Mouse (Mus musculus) liver, embryonic 12.5 days (tissue): ENCODE measurements around the gene Pus7l. TPM values are rescaled to one million over a fixed set of nuclear protein-coding genes. Genes with fewer than 3 reads are reported as not detected.

ENCODE experiments used
- ATAC-seq: fragments of 200-750 bp; cut with Nextera tagmentation; 2 replicates; pipeline ENCODE4 v1.8.0; 2017; ENCODE audit warnings: moderate number of reproducible peaks, mild to moderate bottlenecking, moderate library complexity
- H3K27ac ChIP-seq: fragments of 300-500 bp; sonication (generic); 2 replicates; pipeline ENCODE4 v1.5.1; 2016; ENCODE audit warnings: mild to moderate bottlenecking
- H3K27me3 ChIP-seq: fragments of 300-500 bp; sonication (generic); replicated peaks from 2 replicates; pipeline ENCODE4 v1.6.1; 2016; ENCODE audit warnings: mild to moderate bottlenecking, moderate library complexity
- H3K36me3 ChIP-seq: fragments of 300-500 bp; sonication (generic); 2 replicates; pipeline ENCODE4 v1.6.1; 2016; ENCODE audit warnings: mild to moderate bottlenecking, moderate library complexity
- H3K4me1 ChIP-seq: fragments of 300-500 bp; sonication (generic); 2 replicates; pipeline ENCODE4 v1.6.1; 2016
- H3K4me2 ChIP-seq: fragments of 300-500 bp; sonication (generic); 2 replicates; pipeline ENCODE4 v1.6.1; 2016; ENCODE audit warnings: mild to moderate bottlenecking, moderate library complexity
- H3K4me3 ChIP-seq: fragments of 300-500 bp; sonication (generic); 2 replicates; pipeline ENCODE4 v1.5.1; 2016; ENCODE audit warnings: mild to moderate bottlenecking, moderate library complexity
- H3K9ac ChIP-seq: fragments of 300-500 bp; sonication (generic); 2 replicates; pipeline ENCODE4 v1.6.1; 2016; ENCODE audit warnings: mild to moderate bottlenecking, moderate library complexity
- H3K9me3 ChIP-seq: fragments of 300-500 bp; sonication (generic); replicated peaks from 2 replicates; pipeline ENCODE4 v1.6.1; 2016; ENCODE audit warnings: mild to moderate bottlenecking, moderate library complexity
- WGBS: fragments of 180-500 bp; shearing (Covaris S2); methylation state at CpG from one replicate; pipeline ENCODE4 v1.1.7; 2016; ENCODE audit not compliant: insufficient replicate concordance; 5-methylcytosine and 5-hydroxymethylcytosine counted together
- polyA plus RNA-seq: library from polyadenylated mRNA; unstranded; fragments of >200 nt; fragmentation: Nextera tagmentation; extraction: Ambion mirVana; gene quantifications from 2 replicates; pipeline ENCODE4 v1.2.1, GENCODE M21; 2016

Gene Pus7l
- polyA plus RNA-seq, 1 experiment from 2014 or later = 7.7 TPM

GRCm38 (mm10) chr15:94571501-94571900 is 28.2 kb upstream of the Pus7l start:
- H3K27ac ChIP-seq = no peak overlapping the region

DNA sequence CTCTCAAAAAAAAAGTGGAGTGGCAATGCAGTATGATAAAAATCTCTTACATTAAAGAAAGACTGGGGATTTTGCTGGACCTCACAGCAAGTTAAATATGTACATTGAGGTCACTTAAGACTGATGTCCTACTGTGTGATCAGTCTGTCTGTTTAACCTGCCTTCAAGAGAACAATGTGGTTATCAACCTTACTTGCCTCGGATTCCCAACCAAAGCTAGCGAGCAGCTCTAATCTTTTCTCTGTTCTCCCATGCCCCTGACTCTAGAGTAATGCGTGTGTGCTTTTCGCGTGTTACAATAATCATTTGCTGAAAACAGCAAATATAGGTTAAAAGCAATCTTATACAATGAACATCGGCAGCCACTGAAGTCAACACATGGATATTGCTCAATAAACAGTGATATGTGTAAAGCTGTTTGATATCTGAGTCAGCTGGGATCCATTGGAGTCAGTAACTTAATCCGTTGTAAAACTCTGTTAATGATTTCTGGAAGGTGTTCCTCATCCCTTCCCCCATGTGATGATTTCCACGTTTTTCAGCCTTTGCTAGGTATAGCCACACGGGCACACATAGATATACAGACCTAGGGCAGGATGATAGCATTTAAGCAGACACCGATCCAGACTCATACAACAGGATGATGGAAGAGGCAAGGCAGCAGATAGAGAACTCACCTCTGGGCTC is 25.3 kb upstream of the Pus7l start:
- Histone ChIP-seq H3K27me3 (no peaks in the 10 kb centered on the region), H3K9ac (no peak overlapping the region), H3K9me3 (no peaks in the 10 kb centered on the region), H3K36me3 (no peaks in the 10 kb centered on the region), H3K4me1 (peaks cover 6% of the 10 kb centered on the region; the same call in 1 of the 2 replicates), H3K4me2 (no peak overlapping the region), H3K27ac (no peak overlapping the region), H3K4me3 (no peak overlapping the region)
- 73% methylated on average over 10 of the region's 10 CpGs for WGBS
- no peak for ATAC-seq

More at GRCm38 (mm10) chr15:94571501-94571900, 28.2 kb upstream of the Pus7l start:
- H3K9ac ChIP-seq = no peak overlapping the region
- no peaks in the 10 kb centered on the region for H3K27me3 ChIP-seq
- H3K36me3 ChIP-seq = no peaks in the 10 kb centered on the region
- WGBS = 82% methylated on average over 4 of the region's 4 CpGs
- H3K4me2 ChIP-seq = no peak overlapping the region
- no peak for ATAC-seq
- H3K9me3 ChIP-seq = no peaks in the 10 kb centered on the region
- no peak overlapping the region for H3K4me3 ChIP-seq
- H3K4me1 ChIP-seq = peaks cover 6% of the 10 kb centered on the region; the same call in 1 of the 2 replicates

- H3K9me3 ChIP-seq = no peaks in the 10 kb centered on the region
- H3K36me3 ChIP-seq = no peaks in the 10 kb centered on the region; the same call in 1 of the 2 replicates
- no peak overlapping the region for H3K27ac ChIP-seq
- no peak overlapping the region for H3K4me3 ChIP-seq
- 0 out of 2 replicates have a peak, but pooled peaks have one; percentile 65 for ATAC-seq
- 54% methylated on average over 9 of the region's 9 CpGs for WGBS
- no peak overlapping the region for H3K4me2 ChIP-seq
- no peaks in the 10 kb centered on the region for H3K27me3 ChIP-seq
- H3K9ac ChIP-seq = no peak overlapping the region
- peaks cover 6% of the 10 kb centered on the region; the same call in 1 of the 2 replicates for H3K4me1 ChIP-seq
These were observed 22.5 kb upstream of the Pus7l start for GRCm38 (mm10) chr15:94565854-94566253.

GRCm38 (mm10) chr15:94564909-94565308 is 21.6 kb upstream of the Pus7l start:
- Histone ChIP-seq H3K9me3 (no peaks in the 10 kb centered on the region), H3K36me3 (no peaks in the 10 kb centered on the region; the same call in 1 of the 2 replicates), H3K4me3 (no peak overlapping the region), H3K9ac (no peak overlapping the region), H3K4me1 (no peaks in the 10 kb centered on the region; the same call in 1 of the 2 replicates), H3K4me2 (no peak overlapping the region), H3K27me3 (no peaks in the 10 kb centered on the region), H3K27ac (no peak overlapping the region)
- ATAC-seq = no peak
- 71% methylated on average over 2 of the region's 2 CpGs for WGBS

GRCm38 (mm10) chr15:94558895-94559656 is 15.7 kb upstream of the Pus7l start:
- H3K27ac ChIP-seq = no peak overlapping the region
- H3K9ac ChIP-seq = no peak overlapping the region
- H3K4me2 ChIP-seq = no peak overlapping the region
- 64% methylated on average over 17 of the region's 17 CpGs for WGBS
- no peak overlapping the region for H3K4me3 ChIP-seq
- H3K27me3 ChIP-seq = no peaks in the 10 kb centered on the region
- H3K9me3 ChIP-seq = no peaks in the 10 kb centered on the region
- H3K36me3 ChIP-seq = peaks cover 3% of the 10 kb centered on the region; the same call in 1 of the 2 replicates
- no peak for ATAC-seq
- no peaks in the 10 kb centered on the region for H3K4me1 ChIP-seq

- Histone ChIP-seq H3K36me3 (peaks cover 12% of the 10 kb centered on the region; the same call in 1 of the 2 replicates), H3K9me3 (no peaks in the 10 kb centered on the region), H3K27me3 (no peaks in the 10 kb centered on the region), H3K4me3 (no peak overlapping the region), H3K27ac (no peak overlapping the region), H3K4me1 (no peaks in the 10 kb centered on the region), H3K4me2 (no peak overlapping the region), H3K9ac (no peak overlapping the region)
- WGBS = 27% methylated on average over 7 of the region's 7 CpGs
- peak; percentile 61; the same call in 1 of the 2 replicates for ATAC-seq
These were observed 14.1 kb upstream of the Pus7l start for GRCm38 (mm10) chr15:94557442-94557841.

GRCm38 (mm10) chr15:94553536-94553935 is 10.2 kb upstream of the Pus7l start:
- 88% methylated on average over 9 of the region's 9 CpGs for WGBS
- ATAC-seq = no peak

DNA sequence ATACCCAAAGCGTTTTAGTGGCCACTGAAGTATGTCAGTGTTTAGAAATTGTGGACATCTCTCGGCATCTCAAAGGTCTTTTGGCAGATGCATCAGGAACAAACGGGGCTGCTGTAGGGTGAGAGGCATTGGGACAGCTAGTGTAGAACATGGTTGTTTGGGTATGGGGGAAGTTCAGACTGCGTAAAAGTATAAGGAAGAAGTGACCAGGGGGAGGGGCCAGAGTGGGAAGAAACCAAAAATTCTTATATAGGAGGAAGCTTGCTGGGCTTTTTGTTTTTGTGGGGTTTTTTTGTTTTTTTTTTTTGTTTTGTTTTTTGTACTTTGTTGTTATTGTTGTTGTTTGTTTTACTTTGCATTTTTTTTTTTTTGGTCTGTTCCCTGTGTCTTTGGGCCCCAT is 1.5 kb upstream of the Pus7l start:
- no peaks in the 10 kb centered on the region for H3K27me3 ChIP-seq
- H3K9me3 ChIP-seq = no peaks in the 10 kb centered on the region
- no peak overlapping the region for H3K4me2 ChIP-seq
- ATAC-seq = no peak
- no peak overlapping the region for H3K4me3 ChIP-seq
- peaks cover 18% of the 10 kb centered on the region for H3K4me1 ChIP-seq
- H3K36me3 ChIP-seq = peaks cover 6% of the 10 kb centered on the region; the same call in 1 of the 2 replicates
- H3K27ac ChIP-seq = no peak overlapping the region
- H3K9ac ChIP-seq = no peak overlapping the region
- 64% methylated on average over 4 of the region's 4 CpGs for WGBS

More at GRCm38 (mm10) chr15:94553536-94553935, 10.2 kb upstream of the Pus7l start:
- Histone ChIP-seq H3K9me3 (no peaks in the 10 kb centered on the region), H3K4me2 (no peak overlapping the region), H3K4me1 (no peaks in the 10 kb centered on the region), H3K27ac (no peak overlapping the region), H3K9ac (no peak overlapping the region), H3K36me3 (peaks cover 30% of the 10 kb centered on the region), H3K4me3 (no peak overlapping the region), H3K27me3 (no peaks in the 10 kb centered on the region)

DNA sequence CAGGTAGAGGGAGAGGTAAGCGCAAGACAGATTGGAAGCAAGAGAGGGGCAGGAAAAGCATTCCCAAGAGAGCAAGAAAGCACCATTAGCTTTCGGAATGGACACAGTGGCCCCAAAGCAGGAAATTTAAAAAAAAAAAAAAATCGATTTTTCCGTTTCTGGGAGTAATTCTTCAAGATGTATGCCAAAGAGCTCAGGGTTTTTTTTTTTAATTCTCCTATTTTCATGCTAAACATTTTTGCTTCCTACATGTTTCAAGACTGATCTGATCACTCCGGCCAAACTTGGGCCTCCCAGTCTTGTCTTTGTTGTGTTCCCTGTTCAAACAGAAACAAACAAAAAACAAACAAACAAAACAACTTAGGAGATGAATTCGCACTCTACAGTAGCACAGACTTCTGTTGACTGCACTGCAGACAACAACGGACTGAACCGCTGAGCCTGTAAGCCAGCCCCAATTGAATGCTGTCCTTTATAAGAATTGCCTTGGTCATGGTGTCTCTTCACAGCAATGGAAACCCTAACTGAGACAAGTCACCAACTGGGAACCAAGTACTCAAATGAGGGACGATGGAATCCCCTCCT is 797 bp upstream of the Pus7l start:
- H3K4me3 ChIP-seq = peak overlapping the region; percentile 81
- no peak for ATAC-seq
- H3K4me1 ChIP-seq = peaks cover 18% of the 10 kb centered on the region
- peak overlapping the region; percentile 88 for H3K4me2 ChIP-seq
- no peaks in the 10 kb centered on the region for H3K27me3 ChIP-seq
- peaks cover 5% of the 10 kb centered on the region; the same call in 1 of the 2 replicates for H3K36me3 ChIP-seq
- H3K27ac ChIP-seq = peak overlapping the region; percentile 72
- H3K9ac ChIP-seq = peak overlapping the region; percentile 76
- 30% methylated on average over 9 of the region's 9 CpGs for WGBS
- no peaks in the 10 kb centered on the region for H3K9me3 ChIP-seq

DNA sequence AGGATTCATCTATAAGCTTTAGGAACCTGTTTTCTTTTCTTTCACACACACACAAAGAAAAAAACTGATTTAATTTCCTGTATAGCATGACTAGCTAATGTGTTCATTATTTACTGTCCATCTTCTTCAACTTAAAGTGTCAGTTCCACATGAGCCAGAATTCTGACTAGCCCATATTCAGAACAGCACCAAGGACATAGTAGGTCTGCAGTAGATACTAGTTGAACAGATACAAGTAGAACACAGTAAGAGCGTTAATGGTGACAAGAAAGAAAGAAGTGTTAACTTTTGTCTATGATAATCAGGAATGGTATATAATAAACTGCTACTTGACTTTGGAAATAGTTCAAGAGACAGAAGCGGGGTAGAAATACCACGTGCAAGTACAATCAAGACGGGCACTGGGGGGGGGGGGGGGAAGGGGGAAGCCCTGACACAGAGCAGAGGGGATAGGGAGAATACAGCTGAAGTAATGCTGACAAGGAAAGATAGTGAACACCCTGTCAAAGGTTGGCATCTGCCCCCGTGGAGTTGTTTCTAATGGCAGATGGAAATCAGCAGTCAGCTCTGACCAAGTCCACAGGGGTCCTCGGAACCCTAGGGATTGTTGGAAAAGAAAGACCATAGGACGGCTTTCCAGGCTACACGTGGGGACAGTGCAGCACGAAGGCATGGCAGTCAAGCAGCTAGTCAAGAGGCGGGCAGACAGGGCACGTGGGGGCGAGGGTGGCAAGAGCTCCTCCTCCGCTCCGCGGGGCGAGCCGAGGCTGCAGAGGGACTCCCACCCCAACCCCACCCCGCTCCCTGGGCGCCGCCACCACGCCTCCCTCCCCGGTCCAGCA is 559 bp downstream of the Pus7l start:
- peak overlapping the region; percentile 54; the same call in 1 of the 2 replicates for H3K27ac ChIP-seq
- peak overlapping the region; percentile 81 for H3K4me3 ChIP-seq
- 7% methylated on average over 20 of the region's 22 CpGs for WGBS

GRCm38 (mm10) chr15:94539296-94539695 is 4.1 kb downstream of the Pus7l start:
- H3K27me3 ChIP-seq = no peaks in the 10 kb centered on the region
- ATAC-seq = no peak
- no peak overlapping the region for H3K4me3 ChIP-seq
- WGBS = 80% methylated on average over 3 of the region's 3 CpGs
- no peak overlapping the region for H3K27ac ChIP-seq
- H3K4me1 ChIP-seq = peaks cover 13% of the 10 kb centered on the region
- H3K36me3 ChIP-seq = peaks cover 11% of the 10 kb centered on the region
- H3K9me3 ChIP-seq = no peaks in the 10 kb centered on the region
- no peak overlapping the region for H3K4me2 ChIP-seq
- no peak overlapping the region for H3K9ac ChIP-seq

More for the DNA sequence above, 559 bp downstream of the Pus7l start:
- Histone ChIP-seq H3K9ac (peak overlapping the region; percentile 76), H3K9me3 (no peaks in the 10 kb centered on the region), H3K4me1 (peaks cover 18% of the 10 kb centered on the region), H3K4me2 (peak overlapping the region; percentile 88), H3K36me3 (peaks cover 11% of the 10 kb centered on the region), H3K27me3 (no peaks in the 10 kb centered on the region)
- ATAC-seq = peak; percentile 81
